Mouse (Mus musculus) right cerebral cortex, adult 18-20 months (tissue): ENCODE results near the gene Pop5.

Source experiments
- DNase-seq: peaks from one replicate; pipeline ENCODE4 v3.0.0; 2022; ENCODE audit warnings: mixed read lengths

Gene Pop5

GRCm38 (mm10) chr5:115235786-115236263, at the start of gene Pop5:
Gene Pop5, plus strand, starts transcription at chr5:115235836.
- peak; percentile 87 for DNase-seq

- DNase-seq: peak; percentile 68
These were observed 49.1 kb upstream of the Pop5 start for GRCm38 (mm10) chr5:115186371-115187073.

GRCm38 (mm10) chr5:115187188-115188131, 48.2 kb upstream of the Pop5 start:
- peak; percentile 94 for DNase-seq

GRCm38 (mm10) chr5:115188824-115189223, 46.8 kb upstream of the Pop5 start:
- DNase-seq: no peak

- no peak for DNase-seq
These were observed 45.6 kb upstream of the Pop5 start for GRCm38 (mm10) chr5:115190081-115190480.

- no peak for DNase-seq
These were observed 43.5 kb upstream of the Pop5 start for GRCm38 (mm10) chr5:115191880-115192827.

GRCm38 (mm10) chr5:115192828-115193195, 42.8 kb upstream of the Pop5 start:
- DNase-seq: no peak

GRCm38 (mm10) chr5:115193226-115193625, 42.4 kb upstream of the Pop5 start:
- peak; percentile 69 for DNase-seq

GRCm38 (mm10) chr5:115193669-115194625, 41.7 kb upstream of the Pop5 start, which contains the start of gene Cabp1:
Gene Cabp1, minus strand, starts transcription at chr5:115194381.
- peak; percentile 83 for DNase-seq

GRCm38 (mm10) chr5:115194626-115195221, 40.9 kb upstream of the Pop5 start:
- DNase-seq: no peak

- DNase-seq: no peak
These were observed 31.7 kb upstream of the Pop5 start for GRCm38 (mm10) chr5:115203735-115204561.

GRCm38 (mm10) chr5:115204562-115205311, 30.9 kb upstream of the Pop5 start:
- peak; percentile 77 for DNase-seq

- DNase-seq: no peak
These were observed 28.4 kb upstream of the Pop5 start for GRCm38 (mm10) chr5:115207244-115207643.

- DNase-seq: no peak
These were observed 27.7 kb upstream of the Pop5 start for GRCm38 (mm10) chr5:115207892-115208291.

- no peak for DNase-seq
These were observed 27.0 kb upstream of the Pop5 start for GRCm38 (mm10) chr5:115208601-115209000.

GRCm38 (mm10) chr5:115210380-115210779, 25.3 kb upstream of the Pop5 start:
- no peak for DNase-seq

- no peak for DNase-seq
These were observed 23.2 kb upstream of the Pop5 start for GRCm38 (mm10) chr5:115212451-115212850.

GRCm38 (mm10) chr5:115212861-115213260, 22.8 kb upstream of the Pop5 start:
- peak; percentile 74 for DNase-seq

- DNase-seq: peak; percentile 81
These were observed 20.8 kb upstream of the Pop5 start for GRCm38 (mm10) chr5:115214864-115215263.
